Mouse (Mus musculus): ENCODE measurements around the gene B4galt3.

B4galt3 gene

DNA sequence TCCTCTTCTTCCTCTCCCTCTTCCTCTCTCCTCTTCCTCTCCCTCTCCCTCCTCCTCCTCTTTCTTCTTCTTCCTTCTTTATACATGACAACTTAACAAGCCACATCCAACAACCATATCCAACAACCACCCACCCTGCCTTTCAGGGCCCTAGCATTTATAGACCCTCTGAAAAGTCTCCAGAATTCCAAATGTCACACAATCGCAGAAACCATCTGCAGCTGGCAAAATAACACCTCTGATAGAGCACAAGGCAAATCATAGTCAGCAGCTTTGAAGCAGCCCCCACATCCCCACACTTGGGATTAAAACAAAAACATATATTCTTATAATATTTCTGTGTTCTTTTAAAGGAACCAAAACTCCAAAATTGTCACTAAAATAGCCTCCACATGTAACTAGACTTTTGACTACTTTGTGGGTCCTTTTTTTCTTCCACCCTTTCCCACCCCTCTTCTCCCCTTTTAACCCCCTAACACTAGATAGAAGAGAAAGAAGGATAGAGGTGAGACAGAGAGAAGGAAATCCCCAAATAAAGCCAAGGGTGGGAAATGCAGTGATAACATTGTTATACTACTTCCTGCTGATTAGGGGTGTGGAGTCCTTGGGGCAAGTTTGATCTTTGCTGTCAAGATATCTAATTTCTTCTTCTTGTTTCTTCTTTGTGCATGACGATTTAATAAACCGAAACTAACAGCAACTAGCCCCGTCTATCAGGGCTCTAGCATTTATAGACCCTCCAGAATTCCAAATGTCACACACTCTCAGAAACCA, 4.0 kb upstream of the B4galt3 start:
- DNase-seq: no peak

DNA sequence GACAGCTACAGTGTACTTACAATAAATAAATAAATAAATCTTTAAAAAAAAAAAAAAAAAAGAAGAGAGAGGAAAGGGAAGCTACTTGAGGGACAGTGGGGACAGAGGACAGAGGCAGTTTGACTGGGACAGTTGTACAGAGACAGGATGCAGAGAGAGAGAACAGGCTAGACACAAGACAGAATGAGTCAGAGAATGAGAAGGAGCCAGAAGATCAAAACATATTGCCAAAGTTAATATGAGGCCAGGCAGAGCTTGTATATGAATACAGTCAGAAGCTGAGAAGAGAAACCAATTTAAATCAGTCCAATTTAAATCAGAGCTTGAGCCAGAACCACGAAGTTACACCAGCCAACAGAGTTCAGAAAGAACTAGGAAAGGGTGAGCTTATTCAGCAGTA, 1.8 kb upstream of the B4galt3 start:
- no peak for DNase-seq

DNA sequence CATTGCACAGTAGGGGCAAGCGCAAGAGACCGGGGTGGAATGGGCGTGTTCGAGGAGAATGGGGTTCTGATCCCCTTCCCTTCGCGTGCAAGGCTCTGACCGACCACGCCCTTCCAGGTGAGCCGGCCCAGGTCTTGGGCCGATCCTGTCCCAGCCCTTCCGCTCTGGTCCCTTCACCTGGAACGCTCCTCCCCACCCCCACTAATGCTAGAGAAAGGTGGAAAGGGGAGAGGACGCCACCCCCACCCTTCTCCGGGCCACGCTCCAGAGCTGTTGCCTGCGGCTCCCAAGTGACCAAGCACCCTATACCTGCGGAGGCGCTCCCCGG, 409 bp downstream of the B4galt3 start:
- DNase-seq: peak; percentile 77 to 83

DNA sequence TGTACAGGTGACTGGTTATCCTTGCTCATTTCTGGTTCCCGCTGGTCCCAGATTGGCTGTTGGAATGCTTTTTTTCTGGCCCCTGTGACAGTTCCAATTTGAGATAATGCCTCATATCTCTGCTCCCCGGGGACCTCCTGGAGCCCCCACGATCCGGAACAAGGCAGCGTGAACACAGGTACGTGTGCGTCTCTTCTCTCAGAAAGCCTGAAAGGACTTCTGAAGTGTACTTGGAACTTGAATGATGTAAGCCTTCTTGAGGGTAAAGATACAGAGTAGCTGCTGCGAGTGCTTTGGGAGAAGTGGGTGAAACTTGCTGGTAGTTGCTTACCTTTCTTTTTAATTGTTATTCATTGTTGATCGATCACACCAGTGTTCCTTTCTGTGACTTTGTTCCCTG, 1.1 kb downstream of the B4galt3 start:
- no peak for DNase-seq

GRCm38 (mm10) chr1:171271622-171272021, 1.5 kb downstream of the B4galt3 start:
- no peak for DNase-seq

DNA sequence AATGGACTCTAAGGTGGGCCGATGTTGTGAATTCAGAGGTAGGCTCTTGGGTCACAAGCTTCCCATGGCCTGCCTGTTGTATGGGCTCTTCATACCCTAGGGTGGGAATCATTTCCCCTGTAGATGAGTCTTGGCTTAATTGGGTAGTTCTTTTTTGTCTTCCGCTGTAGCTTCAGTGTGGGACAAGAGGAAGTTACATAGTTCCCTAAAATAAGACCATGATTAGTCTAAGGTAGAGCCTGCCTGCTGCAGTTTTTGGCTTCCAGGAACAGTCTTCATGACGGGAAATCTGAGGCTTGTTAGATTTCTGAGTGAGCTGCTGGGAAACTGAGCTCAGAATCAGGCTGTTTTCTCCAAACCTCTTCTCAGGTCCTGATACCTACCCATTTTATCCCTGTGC, 2.0 kb downstream of the B4galt3 start:
- no peak for DNase-seq

DNA sequence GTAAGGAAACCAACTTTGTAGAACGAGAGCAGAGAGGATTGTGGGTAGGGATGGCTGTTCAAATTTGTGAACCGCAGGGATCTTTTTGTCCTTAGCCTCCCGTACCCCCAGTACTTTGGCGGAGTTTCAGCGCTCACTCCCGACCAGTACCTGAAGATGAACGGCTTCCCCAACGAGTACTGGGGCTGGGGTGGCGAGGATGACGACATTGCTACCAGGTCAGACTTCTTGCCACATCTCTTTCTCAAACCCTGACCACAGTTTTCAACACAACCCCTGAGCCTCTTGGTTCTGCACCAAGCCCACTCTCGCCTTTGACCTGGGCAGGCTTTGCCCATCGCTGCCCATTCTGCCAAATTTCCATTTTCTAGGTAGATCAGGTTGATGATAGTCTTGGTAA, 4.0 kb downstream of the B4galt3 start:
- no peak for DNase-seq

- peak in 1 of 2 experiments; percentile 39 for DNase-seq
Measured at GRCm38 (mm10) chr1:171275144-171275734, 5.1 kb downstream of the B4galt3 start.

DNA sequence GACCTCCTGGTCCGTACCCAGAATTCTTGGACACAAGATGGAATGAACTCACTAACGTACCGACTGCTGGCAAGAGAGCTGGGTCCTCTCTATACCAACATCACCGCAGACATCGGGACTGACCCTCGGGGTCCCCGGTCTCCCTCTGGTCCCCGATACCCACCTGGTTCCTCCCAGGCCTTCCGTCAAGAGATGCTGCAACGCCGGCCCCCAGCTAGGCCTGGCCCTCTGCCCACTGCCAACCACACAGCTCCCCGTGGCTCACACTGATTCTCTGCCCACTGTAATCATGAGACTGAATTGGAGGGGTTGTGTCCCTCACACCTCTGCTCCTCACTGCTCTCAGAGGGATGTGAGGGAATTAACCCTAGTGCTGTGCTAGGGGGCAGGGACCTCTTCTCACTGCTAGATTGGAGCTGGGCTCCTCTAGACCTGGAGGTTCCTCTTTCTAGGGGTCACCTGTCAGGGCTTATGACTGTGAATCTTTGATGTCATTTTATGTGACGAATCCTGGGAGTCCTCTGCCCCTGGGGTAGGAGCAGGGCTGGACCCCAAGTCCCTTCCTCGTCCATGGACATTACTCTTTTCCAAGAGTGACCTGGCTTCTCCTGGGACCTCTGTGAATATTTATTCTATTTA, 6.1 kb downstream of the B4galt3 start:
- no peak for DNase-seq

GRCm38 (mm10) chr1:171277736-171278135, 7.6 kb downstream of the B4galt3 start:
- DNase-seq: no peak

GRCm38 (mm10) chr1:171278436-171278835, 8.3 kb downstream of the B4galt3 start:
- DNase-seq: peak in 1 of 2 experiments; percentile 1

DNA sequence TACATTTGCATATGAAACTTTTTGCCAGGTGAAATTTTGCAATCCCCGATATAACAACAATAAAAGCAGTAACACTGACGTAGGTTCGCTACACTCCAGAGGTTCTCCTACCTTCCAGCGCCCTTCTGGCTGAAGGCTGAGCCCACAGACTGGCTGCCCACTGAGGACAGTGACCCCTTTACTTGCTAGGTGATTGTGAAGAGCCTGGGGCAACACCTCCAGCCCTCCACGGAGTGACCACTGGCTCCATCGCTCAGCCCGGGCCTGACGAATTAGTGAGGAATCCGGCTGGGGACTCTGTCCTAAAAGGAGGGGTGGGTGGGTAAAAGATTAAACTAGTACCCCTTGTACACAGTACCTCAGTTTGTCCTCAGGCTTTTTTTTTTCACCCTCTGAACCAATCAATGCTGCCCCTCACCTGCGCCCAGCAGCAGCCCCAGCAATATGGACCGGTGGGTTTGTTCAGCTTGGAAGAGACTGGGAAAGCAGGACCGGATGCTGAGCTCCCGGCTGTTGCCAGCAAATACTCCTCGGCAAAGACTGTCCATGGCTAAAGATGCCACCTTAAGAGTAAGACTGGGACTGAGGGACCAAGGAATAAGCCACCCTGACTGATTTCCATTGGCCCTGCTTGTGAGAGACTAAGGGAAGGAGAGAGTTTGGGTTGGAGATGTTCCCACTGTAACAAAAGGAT, 9.0 kb downstream of the B4galt3 start:
- DNase-seq: no peak

DNA sequence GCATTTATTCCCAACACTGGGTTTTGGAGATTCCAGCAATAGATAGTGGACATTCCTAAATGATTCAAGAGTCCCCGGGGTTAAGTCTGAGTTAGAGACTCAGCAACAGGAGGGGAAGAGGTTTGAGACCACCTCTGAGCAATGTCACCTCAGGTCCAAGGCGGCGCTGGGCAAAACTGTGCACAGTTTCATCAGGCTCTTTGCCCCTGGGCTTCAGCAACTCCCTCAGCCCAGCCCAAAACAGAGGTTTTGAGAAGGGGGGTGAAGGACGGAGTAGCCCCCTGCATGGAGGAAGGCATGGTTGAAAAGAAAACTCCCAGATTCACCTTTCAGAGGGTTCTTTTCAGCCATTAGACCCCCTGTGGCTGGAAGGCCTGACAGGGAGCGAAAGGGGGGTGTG, 9.6 kb downstream of the B4galt3 start:
- DNase-seq: no peak

DNA sequence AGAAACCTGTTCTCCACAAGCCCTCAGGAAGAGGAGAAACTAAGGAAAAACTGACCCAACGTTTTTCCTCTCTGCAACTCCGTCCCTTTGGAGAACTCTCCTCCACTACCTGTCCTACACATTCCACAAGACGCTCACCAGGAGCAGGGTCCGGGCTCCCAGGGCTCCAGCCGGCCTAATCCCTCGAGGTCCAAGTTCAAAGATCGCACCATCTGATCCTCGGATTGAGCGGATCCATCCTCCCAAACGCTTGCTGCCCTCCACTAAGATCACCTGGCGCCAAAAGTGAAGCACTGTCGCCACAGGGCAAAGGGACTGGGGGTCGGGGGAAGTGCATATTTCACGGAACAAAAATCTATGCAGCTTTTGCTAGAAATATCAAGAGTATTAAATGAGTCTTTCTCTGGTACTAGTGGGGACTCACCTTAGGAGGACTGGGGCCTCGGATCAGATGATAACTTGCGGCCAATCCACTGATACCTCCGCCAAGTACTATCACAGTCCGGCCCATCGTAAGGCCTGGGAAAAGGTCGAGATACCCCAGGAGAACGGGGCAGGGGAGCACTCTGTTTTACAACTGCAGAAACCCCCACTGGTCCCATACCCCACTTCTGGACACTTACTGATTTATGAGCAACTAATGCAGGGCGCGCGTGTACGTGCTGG, 10.3 kb downstream of the B4galt3 start:
- no peak for DNase-seq

DNA sequence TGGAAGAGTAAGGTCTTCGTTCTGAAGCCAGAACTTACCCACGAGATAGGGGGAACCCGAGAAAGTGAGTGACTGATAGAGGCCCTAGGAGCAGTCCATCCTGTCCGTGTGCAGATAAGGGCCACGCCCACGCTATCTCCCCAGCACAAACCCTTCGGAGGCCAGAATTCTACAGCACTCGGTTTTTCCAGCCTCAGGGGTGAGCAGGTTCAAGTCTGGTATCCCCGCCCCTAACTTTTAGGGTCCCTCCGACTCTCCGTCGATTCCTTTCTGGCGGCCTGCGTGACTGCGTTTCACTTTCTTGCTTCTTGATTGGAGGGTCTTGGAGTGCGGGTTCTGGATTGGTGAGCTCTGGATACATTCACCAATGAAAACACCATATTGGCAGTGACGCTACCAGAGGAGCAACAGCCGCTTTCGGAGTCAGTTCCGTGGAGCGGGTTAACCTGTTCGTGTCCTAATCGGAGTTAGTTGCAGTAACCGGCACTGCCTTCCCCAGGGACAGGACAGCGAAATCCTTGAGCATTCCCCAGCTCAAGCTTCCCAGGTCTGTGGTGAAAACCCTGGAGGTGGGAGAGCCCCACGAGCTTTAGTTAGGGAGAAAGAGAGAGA, 10.9 kb downstream of the B4galt3 start, which contains the start of gene Ppox:
Gene Ppox, minus strand, starts transcription at position 271 of the 612 bp plus-strand sequence.
- peak; percentile 95 to 96 for DNase-seq

DNA sequence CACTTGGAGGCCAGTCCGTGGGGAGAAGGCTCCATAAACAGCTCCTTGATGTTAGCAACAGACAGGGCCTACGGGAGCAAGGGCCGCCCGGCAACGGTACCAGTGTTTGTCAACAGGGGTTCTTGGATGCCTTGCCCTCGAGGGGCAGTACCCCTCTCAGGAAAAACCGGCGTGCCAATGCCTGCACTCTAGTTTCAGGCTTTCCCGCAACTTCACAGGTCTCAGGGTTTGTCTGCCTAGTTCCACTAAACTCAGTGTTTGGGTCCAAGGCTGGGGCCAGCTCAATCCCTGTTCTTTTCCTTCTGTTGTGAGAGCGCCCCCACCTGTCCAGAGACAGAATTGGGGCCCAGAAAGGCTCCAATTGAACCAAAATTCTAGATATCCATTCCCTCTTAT, 11.4 kb downstream of the B4galt3 start:
- DNase-seq: peak; percentile 82 to 84

DNA sequence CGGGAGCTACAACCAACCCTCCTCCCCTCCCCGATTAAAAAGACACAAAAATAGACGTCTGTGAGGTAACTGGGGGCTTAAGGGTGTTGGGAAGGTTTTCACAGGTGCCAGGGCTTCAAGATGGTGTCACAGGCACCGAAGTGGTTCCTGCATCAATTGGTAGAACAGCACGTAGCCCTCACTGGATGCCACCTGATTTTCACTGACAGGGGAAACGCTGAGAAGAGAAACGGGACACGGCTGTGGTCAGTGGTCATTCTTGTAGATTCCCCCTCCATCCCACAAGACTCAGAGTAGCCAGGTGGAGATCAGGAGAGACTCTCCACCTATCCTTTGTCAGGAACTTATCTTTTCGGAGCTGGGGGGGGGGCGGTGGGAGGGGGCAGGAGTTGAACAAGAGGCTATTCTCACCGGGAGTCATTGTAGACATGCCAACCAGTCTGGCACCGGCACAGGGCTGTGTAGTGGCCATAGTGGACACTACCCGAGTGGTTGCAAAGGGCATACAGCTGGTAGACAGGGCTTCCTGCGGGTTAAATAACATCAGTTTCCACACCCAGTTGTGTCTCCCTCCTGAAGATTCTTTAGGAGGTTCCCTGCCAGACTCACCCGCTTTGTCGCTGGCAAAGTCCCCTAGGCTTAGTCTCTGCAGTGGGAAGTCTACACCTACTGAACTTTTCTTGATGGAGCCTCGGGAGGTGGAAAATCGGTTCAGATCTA, 12.1 kb downstream of the B4galt3 start:
- no peak for DNase-seq

- DNase-seq: no peak
Measured at GRCm38 (mm10) chr1:171283188-171284160, 13.3 kb downstream of the B4galt3 start.

DNA sequence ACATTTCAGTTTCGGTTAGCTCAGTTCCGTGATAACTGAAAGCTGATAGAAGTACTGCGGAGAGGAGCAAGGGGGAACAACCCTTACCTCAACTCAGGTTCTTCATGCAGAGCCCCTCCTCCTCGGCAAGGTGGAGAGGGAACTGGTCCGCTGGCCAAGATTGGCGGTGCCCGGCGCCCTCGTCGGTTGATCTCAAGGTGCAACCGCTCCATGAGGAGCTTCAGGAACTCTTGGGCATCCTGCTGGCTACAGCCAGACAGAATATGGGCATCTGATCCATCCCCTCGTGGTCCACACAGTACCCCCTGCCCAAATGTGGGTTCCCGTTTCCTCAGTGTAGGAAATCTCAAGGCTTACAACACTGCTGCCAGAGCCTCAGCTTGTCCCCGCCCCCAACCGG, 14.4 kb downstream of the B4galt3 start:
- no peak for DNase-seq

DNA sequence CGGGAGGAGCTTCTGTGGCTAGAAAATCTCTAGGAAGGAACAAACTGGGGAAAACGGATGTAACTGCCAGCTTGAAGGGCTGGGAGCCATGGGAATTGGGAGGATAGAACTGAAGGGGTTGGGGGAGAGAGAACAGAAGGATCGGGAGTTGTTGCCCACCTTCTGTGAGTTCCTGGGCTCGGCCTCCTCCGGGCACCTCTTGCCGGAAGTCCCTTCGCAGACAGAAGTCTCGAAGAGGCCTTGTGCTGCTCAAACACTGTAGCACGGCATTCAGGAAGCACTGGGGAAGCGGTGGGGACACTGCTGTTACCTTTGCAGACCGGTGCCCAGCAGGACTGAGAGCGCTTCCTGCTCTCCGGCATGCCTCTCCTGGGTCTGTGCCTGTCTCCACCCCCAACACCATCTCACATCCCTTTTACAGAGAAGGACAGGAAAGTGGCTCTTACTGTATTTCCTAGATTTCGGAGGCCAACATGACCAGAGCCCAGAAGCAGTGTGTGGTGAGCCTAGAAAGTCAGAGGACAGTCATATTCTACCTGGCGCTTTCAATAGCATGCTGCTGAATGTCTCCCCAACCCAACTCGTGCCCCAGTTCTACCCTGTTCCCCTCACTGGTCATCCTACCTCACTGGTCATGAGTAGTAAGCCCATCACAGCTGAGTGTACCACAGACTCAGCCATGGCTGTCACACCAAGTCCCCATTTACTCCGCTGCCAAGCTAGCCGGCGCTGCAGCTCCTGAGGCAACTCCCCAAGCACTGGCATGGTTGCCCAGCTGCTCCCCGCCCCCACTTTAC, 15.2 kb downstream of the B4galt3 start:
- no peak for DNase-seq

Measured in lung, adult 18-20 months (tissue).